Mouse (Mus musculus) adrenal gland, postnatal 10 days (tissue): ENCODE data around the gene Cbr2. TPM values are rescaled to one million over a fixed set of nuclear protein-coding genes. Genes with fewer than 3 reads are reported as not detected.
"Not testable (repeated sequence)": the region's sequence is repeated elsewhere in the genome, so short reads cannot be mapped to it uniquely, and the experiment has no call there.

ENCODE experiments used
- DNase-seq: peaks from one replicate; pipeline ENCODE4 v3.0.0; 2021; ENCODE audit warnings: mixed read lengths
- total RNA-seq, 2 experiments: library from RNA; stranded (reverse); gene quantifications; 2 replicates each; pipeline ENCODE4 v1.2.3; 2021

Gene Cbr2
- total RNA-seq, 2 experiments from 2014 or later = 9.2 to 17.6 TPM

- no peak for DNase-seq
Observed at GRCm38 (mm10) chr11:120731395-120731794, 519 bp downstream of the Cbr2 start.

- DNase-seq = no peak
Observed at GRCm38 (mm10) chr11:120730331-120730870, 1.5 kb downstream of the Cbr2 start.

- DNase-seq = not testable (repeated sequence)
Observed at GRCm38 (mm10) chr11:120729432-120730050, 2.4 kb downstream of the Cbr2 start.

- no peak for DNase-seq
Observed at GRCm38 (mm10) chr11:120728530-120729240, 3.2 kb downstream of the Cbr2 start.

DNA sequence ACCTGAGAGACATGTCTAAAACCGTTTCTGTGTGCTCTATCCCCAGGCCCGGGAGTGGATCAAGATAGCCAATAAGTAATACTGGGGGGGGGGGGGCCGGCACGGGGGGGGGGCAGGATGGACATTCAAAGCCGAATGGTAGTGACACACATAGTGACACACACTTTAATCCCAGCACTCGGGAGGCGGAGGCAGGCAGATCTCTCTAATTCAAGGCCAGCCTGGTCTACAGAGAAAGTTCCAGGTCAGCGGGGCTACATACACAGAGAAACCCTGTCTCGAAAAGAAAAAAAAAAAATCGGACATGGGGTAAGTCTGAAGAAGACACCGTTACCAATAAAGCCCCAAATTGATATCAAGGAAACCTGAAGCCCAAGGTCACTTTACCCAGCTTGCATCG lies 4.3 kb downstream of the Cbr2 start:
- no peak for DNase-seq

DNA sequence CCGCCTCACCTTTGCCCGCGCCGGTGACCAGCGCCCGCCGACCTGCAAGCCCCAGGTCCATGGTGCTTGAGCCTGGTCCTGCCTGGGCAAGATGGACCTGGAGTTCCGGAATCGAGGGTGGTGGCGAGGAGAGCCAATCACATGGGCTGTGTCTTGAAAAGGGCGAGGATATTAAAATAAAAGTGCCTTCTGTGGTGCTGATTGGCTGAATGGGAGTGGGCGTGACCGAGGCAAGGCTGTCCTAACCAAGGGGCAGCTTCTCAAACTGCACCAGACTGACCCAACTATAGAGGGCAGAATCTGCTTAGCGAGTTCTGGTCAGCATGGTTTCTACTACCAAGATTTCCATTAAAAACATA lies 4.8 kb downstream of the Cbr2 start, which contains the start of gene Dcxr:
Gene Dcxr, minus strand, starts transcription at position 113 of the 359 bp plus-strand sequence.
- peak; percentile 92 for DNase-seq

GRCm38 (mm10) chr11:120726243-120727168 lies 5.4 kb downstream of the Cbr2 start:
- no peak for DNase-seq

DNA sequence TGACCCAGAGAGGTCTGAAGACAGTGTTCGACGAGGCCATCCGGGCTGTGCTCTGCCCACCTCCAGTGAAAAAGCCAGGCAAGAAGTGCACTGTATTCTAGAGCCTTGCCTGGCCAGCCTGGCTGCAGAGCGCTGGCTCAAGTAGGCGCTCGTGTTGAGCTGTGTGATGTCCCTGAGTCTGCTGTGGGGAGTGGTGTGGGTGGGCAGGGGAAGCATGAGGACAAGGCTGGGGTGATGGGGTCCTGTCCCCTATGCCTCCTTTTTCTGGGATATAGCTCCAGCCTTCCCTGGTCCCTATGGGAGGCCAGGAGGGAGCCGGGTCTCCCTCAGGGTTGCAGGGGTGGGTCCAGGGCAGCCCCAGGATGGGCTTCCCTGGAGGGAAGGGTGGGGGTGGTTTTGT lies 8.4 kb downstream of the Cbr2 start:
- DNase-seq = no peak

DNA sequence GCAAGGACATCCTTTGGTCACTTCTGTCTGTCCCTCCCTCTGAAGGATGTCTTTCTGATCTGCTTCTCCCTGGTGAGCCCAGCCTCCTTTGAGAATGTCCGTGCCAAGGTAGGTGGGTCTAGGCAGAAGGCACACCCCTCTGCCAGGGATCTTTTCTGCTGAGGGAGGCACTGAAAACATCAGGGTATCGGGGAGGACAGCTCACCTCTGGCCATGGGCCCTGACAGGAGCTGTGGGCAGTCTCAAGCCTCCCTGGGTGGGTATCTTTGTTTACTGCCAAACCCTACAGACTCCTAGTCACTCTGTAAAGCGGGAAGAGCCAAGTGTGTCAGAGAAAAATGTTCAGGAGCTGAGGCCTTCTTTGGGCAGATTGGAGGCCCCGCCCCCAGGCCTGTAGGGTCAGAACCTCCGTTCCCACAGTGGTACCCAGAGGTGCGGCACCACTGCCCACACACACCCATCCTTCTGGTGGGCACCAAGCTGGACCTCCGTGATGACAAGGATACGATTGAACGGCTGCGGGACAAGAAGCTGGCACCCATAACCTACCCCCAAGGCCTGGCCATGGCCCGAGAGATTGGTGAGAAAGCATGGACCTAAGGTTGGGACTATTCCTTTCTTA lies 9.0 kb downstream of the Cbr2 start:
- no peak for DNase-seq

GRCm38 (mm10) chr11:120722067-120722630 lies 9.8 kb downstream of the Cbr2 start:
- no peak for DNase-seq

DNA sequence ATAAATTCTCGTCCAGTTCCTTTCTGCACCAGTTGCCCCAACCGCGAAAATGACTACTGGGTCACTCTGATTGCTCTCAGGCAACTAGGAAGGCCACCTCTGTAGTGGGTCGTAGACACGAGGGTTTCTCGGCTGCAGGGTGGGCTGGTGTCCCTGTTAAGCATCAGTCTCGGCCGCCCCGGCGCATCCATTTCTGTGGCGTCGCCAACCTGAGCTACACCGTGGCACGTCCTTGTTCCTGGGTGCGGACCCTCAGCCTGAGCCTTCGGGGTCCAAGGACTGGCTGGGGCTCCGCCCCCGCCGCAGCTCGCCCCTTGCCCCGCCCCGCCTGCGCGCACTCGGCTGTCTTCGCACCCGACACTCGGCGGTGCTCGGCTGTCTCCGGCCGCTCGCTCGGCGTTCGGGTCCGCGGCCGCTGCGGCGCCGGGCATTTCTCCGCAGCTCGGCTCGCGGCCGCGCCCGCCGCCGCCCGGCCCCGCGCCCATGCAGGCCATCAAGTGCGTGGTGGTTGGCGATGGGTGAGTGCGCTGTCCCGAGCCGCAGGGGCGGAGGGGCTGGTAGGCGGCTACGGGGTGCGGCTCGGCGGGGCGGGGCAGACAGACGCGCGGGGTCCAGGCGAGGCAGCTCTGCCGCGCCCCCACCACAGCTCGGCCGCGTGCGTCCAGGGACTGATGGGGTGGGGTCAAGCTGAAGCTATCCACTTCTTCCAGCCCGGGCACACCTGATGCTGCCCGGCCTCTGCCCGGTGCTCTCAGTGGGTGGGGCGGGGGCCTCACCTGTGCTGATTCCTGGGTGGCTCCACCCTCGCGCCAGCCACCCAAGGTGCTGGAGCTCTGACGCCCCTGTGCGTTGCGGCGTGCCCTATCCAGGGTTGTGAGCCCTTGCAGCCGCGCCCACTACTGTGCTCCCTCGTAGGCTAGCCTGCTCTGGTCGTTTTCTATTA lies 10.5 kb downstream of the Cbr2 start, which contains the start of gene Rac3:
Gene Rac3, plus strand, starts transcription at position 347 of the 943 bp plus-strand sequence.
- peak; percentile 83 for DNase-seq

DNA sequence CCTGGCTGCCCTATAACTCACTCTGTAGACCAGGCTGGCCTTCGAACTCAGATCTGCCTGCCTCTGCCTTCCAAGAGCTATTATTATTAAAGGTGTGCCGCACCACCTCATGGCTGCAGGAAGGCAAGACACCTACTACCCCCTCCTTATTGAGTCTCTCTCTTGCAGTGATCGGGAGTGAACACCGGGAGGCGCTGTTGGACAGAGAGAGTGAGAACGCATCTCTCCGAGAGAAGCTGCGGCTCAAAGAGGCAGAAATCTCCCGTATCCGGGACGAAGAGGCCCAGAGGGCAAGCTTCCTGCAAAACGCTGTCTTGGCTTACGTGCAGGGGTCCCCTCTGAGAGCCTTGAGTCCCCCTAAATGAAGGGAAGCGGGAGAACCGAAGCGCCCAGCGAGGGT lies 11.5 kb downstream of the Cbr2 start:
- DNase-seq = peak; percentile 95

- no peak for DNase-seq
Observed at GRCm38 (mm10) chr11:120719841-120720376, 12.0 kb downstream of the Cbr2 start.

- no peak for DNase-seq
Observed at GRCm38 (mm10) chr11:120719242-120719641, 12.7 kb downstream of the Cbr2 start.

DNA sequence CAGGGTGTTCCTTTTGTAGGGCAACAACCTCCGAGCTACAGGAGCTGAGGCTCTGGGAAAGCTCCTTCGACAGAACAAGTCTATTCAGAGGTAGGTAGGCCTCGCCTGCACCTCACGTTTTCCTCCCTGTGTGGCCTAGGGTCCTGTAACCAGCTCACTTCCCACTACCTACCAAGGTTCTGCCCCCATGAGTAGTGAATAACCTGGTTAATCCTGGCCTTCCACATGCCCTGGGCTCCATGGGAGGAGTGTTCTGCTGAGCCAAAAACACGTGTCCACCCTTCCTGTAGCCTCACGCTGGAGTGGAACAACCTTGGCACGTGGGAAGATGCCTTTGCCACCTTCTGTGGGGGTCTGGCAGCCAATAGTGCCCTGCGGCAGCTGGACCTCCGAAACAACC lies 16.8 kb downstream of the Cbr2 start:
- DNase-seq = no peak

DNA sequence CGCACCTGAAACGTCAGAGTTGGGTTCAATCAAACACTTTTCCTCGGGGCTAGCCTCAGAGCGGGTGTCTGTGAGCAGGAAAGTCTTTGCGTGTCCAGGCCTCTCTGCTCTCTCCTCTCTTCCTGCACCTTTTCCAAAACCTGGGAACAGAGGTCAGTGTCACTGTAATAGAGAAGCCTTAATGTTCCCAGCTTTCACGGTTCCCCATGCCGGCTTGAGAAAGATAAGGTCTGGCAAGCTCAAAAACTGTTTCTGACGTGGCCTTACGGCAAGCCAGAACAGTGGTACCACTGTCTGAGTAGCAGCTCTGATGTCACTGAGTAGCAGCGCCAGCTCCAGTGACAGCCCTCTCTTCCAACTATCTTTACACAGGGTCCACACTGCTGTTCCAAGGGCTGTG lies 17.4 kb downstream of the Cbr2 start:
- no peak for DNase-seq

GRCm38 (mm10) chr11:120713580-120714518 lies 18.1 kb downstream of the Cbr2 start, which contains the start of the genes Cenpx and Lrrc45:
Gene Cenpx (minus strand): TSS chr11:120713738.
Gene Lrrc45 (plus strand): TSS chr11:120713925.
- peak; percentile 97 for DNase-seq

GRCm38 (mm10) chr11:120712771-120713568 lies 18.9 kb downstream of the Cbr2 start:
- DNase-seq = peak; percentile 77
